Mouse (Mus musculus) C3H10T1/2 (cell line): ENCODE data around the gene Snf8. TPM values are rescaled to one million over a fixed set of nuclear protein-coding genes. Genes with fewer than 3 reads are reported as not detected.

Experiments used
- polyA plus RNA-seq, 2 experiments: library from polyadenylated mRNA; unstranded; fragments of >200 nt; fragmentation: generic; extraction: Trizol; gene quantifications; one replicate each; pipeline ENCODE4 v1.2.1; 2012; ENCODE audit warnings: missing spikeins in 2 of 2

Snf8 gene
- polyA plus RNA-seq: 100 to 1,000 TPM; 167 to 278 TPM

GRCm38 (mm10) chr11:96034596-96035052 lies at the start of gene Snf8:
Gene Snf8 (plus strand): TSS chr11:96034885.

GRCm38 (mm10) chr11:96005403-96006271 lies 29.0 kb upstream of the Snf8 start, which contains the start of gene Igf2bp1:
Gene Igf2bp1 (minus strand): TSS chr11:96005940.

GRCm38 (mm10) chr11:96065215-96065911 lies 30.7 kb downstream of the Snf8 start, which contains the start of gene Ube2z:
Gene Ube2z (minus strand): TSS chr11:96065388.

GRCm38 (mm10) chr11:96075509-96076220 lies 41.0 kb downstream of the Snf8 start, which contains the start of gene Atp5g1:
Gene Atp5g1 (minus strand): TSS chr11:96075670.

Other genes starting within 250 kb of the Snf8 start
- gene Phospho1, start 210.4 kb upstream of the Snf8 start, polyA plus RNA-seq: 10 to 100 TPM; 10.7 to 18.4 TPM
- gene Gngt2, start 197.7 kb upstream of the Snf8 start, polyA plus RNA-seq: 1 to 10 TPM in 1 of 2 experiments, under 1 TPM in 1; 0.84 to 1.2 TPM
- under 1 TPM; 0.04 to 0.12 TPM for gene Abi3, start 192.4 kb upstream of the Snf8 start, polyA plus RNA-seq
- under 1 TPM; 0.02 to 0.06 TPM for gene B4galnt2, start 120.0 kb upstream of the Snf8 start, polyA plus RNA-seq
- 10 to 100 TPM in 1 of 2 experiments, 1 to 10 TPM in 1; 7.3 to 12.6 TPM for gene Igf2bp1, start 28.9 kb upstream of the Snf8 start, polyA plus RNA-seq
- under 1 TPM in 1 of 2 experiments, not detected in 1; 0.44 TPM for gene Gip, start 10.3 kb upstream of the Snf8 start, polyA plus RNA-seq
- gene Ube2z, start 30.5 kb downstream of the Snf8 start, polyA plus RNA-seq: 10 to 100 TPM; 50.3 to 83.2 TPM
- 1,000 to 10,000 TPM in 1 of 2 experiments, 100 to 1,000 TPM in 1; 623 to 1,824 TPM for gene Atp5g1, start 40.8 kb downstream of the Snf8 start, polyA plus RNA-seq
- under 1 TPM in 1 of 2 experiments, not detected in 1; 0.07 TPM for gene Calcoco2, start 77.1 kb downstream of the Snf8 start, polyA plus RNA-seq
- gene Ttll6, start 98.9 kb downstream of the Snf8 start, polyA plus RNA-seq: under 1 TPM in 1 of 2 experiments, not detected in 1; 0.17 TPM
- under 1 TPM in 1 of 2 experiments, not detected in 1; 0.02 TPM for gene Hoxb13, start 159.4 kb downstream of the Snf8 start, polyA plus RNA-seq
- not detected for gene Hoxb9, start 236.6 kb downstream of the Snf8 start, polyA plus RNA-seq
- not detected for gene Hoxb8, start 247.0 kb downstream of the Snf8 start, polyA plus RNA-seq